Mouse (Mus musculus): Measurements from ENCODE around the gene Clasp1. TPM values are rescaled to one million over a fixed set of nuclear protein-coding genes. Genes with fewer than 3 reads are reported as not detected.

Clasp1 gene
- total and polyA plus RNA-seq, 3 experiments = 13.9 to 21.3 TPM; not detected in 1

- H3K27me3 ChIP-seq (ENCODE audit: control insufficient read depth in 1 of 2, insufficient read depth in 2 of 2, low read length in 2 of 2) = no peaks in the 10 kb centered on the region
- no peaks in the 10 kb centered on the region for H3K9me3 ChIP-seq (replicated peaks; ENCODE audit: insufficient read depth, low read length)
- no peak for DNase-seq (ENCODE audit: low read depth, low spot score)
- no peaks in the 10 kb centered on the region for H3K79me2 ChIP-seq (ENCODE audit: control insufficient read depth, insufficient read depth, low read length, poor library complexity)
- H3K4me3 ChIP-seq (ENCODE audit: control insufficient read depth in 1 of 2, insufficient read depth in 1 of 2, low read depth in 2 of 2, low read length in 2 of 2) = no peak overlapping the region
- H3K4me1 ChIP-seq (ENCODE audit: control insufficient read depth in 1 of 2, insufficient read depth in 2 of 2, low read length in 2 of 2) = no peaks in the 10 kb centered on the region
- TF ChIP-seq ZKSCAN1 (IDR thresholded peaks at IDR 0.05; ENCODE audit: low read depth, low read length) (no peak), MAZ (IDR thresholded peaks at IDR 0.05; ENCODE audit: low read depth, low read length) (no peak), POLR2AphosphoS5 (IDR thresholded peaks at IDR 0.05; ENCODE audit: borderline replicate concordance, low read depth, low read length) (no peak), MAX (IDR thresholded peaks at IDR 0.05; ENCODE audit: low read length) (no peak), USF1 (IDR thresholded peaks at IDR 0.05; ENCODE audit: low read depth, low read length) (no peak), MAFK (IDR thresholded peaks at IDR 0.05; ENCODE audit: borderline replicate concordance, low read depth, low read length) (no peak), RAD21 (IDR thresholded peaks at IDR 0.05; ENCODE audit: low read depth, low read length) (no peak), NELFE (IDR thresholded peaks at IDR 0.05; ENCODE audit: low read depth, low read length) (no peak), TAL1 (IDR thresholded peaks at IDR 0.05; ENCODE audit: low read length) (no peak), E2F4 (IDR thresholded peaks at IDR 0.05; ENCODE audit: borderline replicate concordance, low read depth, low read length) (no peak), CHD2 (IDR thresholded peaks at IDR 0.05; ENCODE audit: low read length) (no peak), NRF1 (IDR thresholded peaks at IDR 0.05; ENCODE audit: insufficient read depth, low read depth, low read length, poor library complexity, severe bottlenecking) (no peak)
- no peak overlapping the region for H3K27ac ChIP-seq (ENCODE audit: control insufficient read depth, low read depth, low read length)
- H3K36me3 ChIP-seq (ENCODE audit: control insufficient read depth in 1 of 2, insufficient read depth in 2 of 2, low read length in 2 of 2) = no peaks in the 10 kb centered on the region
- no peak overlapping the region for H3K9ac ChIP-seq (ENCODE audit: control insufficient read depth, low read depth, low read length, poor library complexity, severe bottlenecking)
Measured at GRCm38 (mm10) chr1:118648015-118648414, 259.2 kb downstream of the Clasp1 start.

- Histone ChIP-seq H3K27me3 (ENCODE audit: control insufficient read depth in 1 of 2, insufficient read depth in 2 of 2, low read length in 2 of 2) (no peaks in the 10 kb centered on the region), H3K9me3 (replicated peaks; ENCODE audit: insufficient read depth, low read length) (no peaks in the 10 kb centered on the region), H3K36me3 (ENCODE audit: control insufficient read depth in 1 of 2, insufficient read depth in 2 of 2, low read length in 2 of 2) (no peaks in the 10 kb centered on the region), H3K4me1 (ENCODE audit: control insufficient read depth in 1 of 2, insufficient read depth in 2 of 2, low read length in 2 of 2) (no peaks in the 10 kb centered on the region), H3K9ac (ENCODE audit: control insufficient read depth, low read depth, low read length, poor library complexity, severe bottlenecking) (no peak overlapping the region), H3K27ac (ENCODE audit: control insufficient read depth, low read depth, low read length) (no peak overlapping the region), H3K79me2 (ENCODE audit: control insufficient read depth, insufficient read depth, low read length, poor library complexity) (no peaks in the 10 kb centered on the region), H3K4me3 (ENCODE audit: control insufficient read depth in 1 of 2, insufficient read depth in 1 of 2, low read depth in 2 of 2, low read length in 2 of 2) (no peak overlapping the region)
- TF ChIP-seq MAZ (IDR thresholded peaks at IDR 0.05; ENCODE audit: low read depth, low read length) = no peak
- no peak for TF ChIP-seq SIN3A (IDR thresholded peaks at IDR 0.05; ENCODE audit: low read length)
- no peak for TF ChIP-seq GABPA (IDR thresholded peaks at IDR 0.05; ENCODE audit: low read depth, low read length)
- no peak for TF ChIP-seq GATA1 (IDR thresholded peaks at IDR 0.05; ENCODE audit: low read depth, low read length)
- no peak for DNase-seq (ENCODE audit: low read depth, low spot score)
Measured at GRCm38 (mm10) chr1:118649933-118650770, 261.3 kb downstream of the Clasp1 start.

All from MEL (cell line).